Mouse (Mus musculus): Measurements from ENCODE around the gene Cx3cr1. TPM values are rescaled to one million over a fixed set of nuclear protein-coding genes. Genes with fewer than 3 reads are reported as not detected.

Cx3cr1 gene
- polyA plus RNA-seq, 1 experiment: 0.04 TPM

DNA sequence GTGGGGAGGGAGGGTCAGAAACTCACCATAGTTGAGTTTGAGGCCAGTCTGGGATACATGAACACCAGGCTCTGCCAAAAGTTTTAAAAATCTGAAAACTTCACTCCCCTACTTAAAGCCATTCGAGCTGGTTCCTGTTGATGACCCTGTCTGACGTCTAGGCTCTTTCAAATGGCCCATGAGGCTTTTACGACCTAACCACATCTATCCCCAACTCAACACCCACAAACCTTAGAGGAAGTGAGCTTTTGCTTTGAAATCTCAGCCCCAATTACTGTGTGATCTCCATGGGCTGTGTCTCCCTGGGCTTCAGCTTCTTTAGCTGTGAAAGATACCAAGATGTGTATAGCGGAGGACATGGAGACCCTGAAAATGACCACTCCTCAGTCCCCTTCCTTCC, 131.2 kb downstream of the Cx3cr1 start:
- no peak for TF ChIP-seq CTCF (IDR thresholded peaks at IDR 0.05; ENCODE audit: control insufficient read depth, insufficient read depth, insufficient read length)
- no peak for TF ChIP-seq MAX (IDR thresholded peaks at IDR 0.05)
- no peak for TF ChIP-seq USF1 (IDR thresholded peaks at IDR 0.05; ENCODE audit: low read depth)
- no peak for TF ChIP-seq MYOD1 (IDR thresholded peaks at IDR 0.05; ENCODE audit: control insufficient read depth, insufficient read length, low read depth)
- no peak for TF ChIP-seq CEBPB (IDR thresholded peaks at IDR 0.05; ENCODE audit: low read depth)
- no peak for TF ChIP-seq FOSL1 (IDR thresholded peaks at IDR 0.05; ENCODE audit: insufficient read depth, low read length, poor library complexity, severe bottlenecking)
- TF ChIP-seq MYOG (IDR thresholded peaks at IDR 0.05; ENCODE audit: control insufficient read depth, extremely low read depth, insufficient read length): no peak
- Histone ChIP-seq H3K79me3 (ENCODE audit: low read depth) (no peaks in the 10 kb centered on the region), H3K4me3 (ENCODE audit: insufficient read depth, poor library complexity, severe bottlenecking) (no peak overlapping the region), H3ac (ENCODE audit: control insufficient read depth, insufficient read length, low read depth) (no peak overlapping the region), H3K79me2 (ENCODE audit: control insufficient read depth, insufficient read depth) (peaks cover 8% of the 10 kb centered on the region), H3K36me3 (ENCODE audit: control insufficient read depth, insufficient read depth) (no peaks in the 10 kb centered on the region), H3K27me3 (ENCODE audit: control insufficient read depth, insufficient read depth, insufficient read length) (no peaks in the 10 kb centered on the region)

DNA sequence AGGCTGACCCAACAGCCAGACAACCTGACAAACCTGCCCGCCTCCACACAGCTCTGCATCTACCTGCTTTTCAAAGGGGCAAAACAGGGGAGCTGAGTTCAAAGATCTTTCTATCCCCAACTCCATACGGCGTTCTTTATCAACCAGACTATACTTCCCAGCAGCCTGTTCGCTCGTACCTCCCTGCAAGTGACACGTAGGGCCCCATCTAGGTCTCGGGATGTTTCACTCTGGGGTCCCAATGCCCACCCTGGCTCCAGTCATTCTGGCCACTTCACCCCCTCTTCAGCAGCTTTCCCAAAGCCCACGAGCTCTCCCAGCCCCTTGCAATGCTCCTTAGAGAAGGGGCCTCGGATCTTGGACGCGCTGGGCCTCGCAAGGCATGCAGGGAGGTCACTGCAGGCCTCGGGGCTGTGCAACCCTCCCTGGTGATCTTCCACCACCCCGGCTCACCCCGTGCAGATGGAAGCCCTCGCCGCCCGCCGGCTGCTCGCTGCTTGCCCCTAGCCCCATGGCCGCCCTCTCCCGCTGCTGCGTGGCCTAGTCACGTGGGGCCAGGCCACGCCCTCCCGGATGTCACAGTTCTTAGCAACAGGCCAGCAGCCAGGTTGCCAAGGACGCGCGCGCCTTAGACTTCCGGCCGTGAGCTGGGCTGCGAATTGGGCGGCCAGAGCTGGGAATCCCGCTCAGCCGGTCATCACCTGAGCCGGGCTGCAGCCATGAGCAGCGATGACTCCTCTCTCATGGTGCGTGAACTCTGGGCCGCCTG, 132.5 kb downstream of the Cx3cr1 start, which contains the start of the genes Gorasp1 and Ttc21a:
Gene Gorasp1, minus strand, starts transcription at position 561 of the 769 bp plus-strand sequence.
Gene Ttc21a, plus strand, starts transcription at position 602 of the 769 bp plus-strand sequence.
- Histone ChIP-seq H3K79me3 (ENCODE audit: low read depth) (no peaks in the 10 kb centered on the region), H3K27me3 (ENCODE audit: control insufficient read depth, insufficient read depth, insufficient read length) (no peaks in the 10 kb centered on the region), H3K36me3 (ENCODE audit: control insufficient read depth, insufficient read depth) (no peaks in the 10 kb centered on the region), H3K4me3 (ENCODE audit: insufficient read depth, poor library complexity, severe bottlenecking) (peak within 1 kb of the TSS; percentile 57), H3ac (ENCODE audit: control insufficient read depth, insufficient read length, low read depth) (peak within 1 kb of the TSS; percentile 90), H3K79me2 (ENCODE audit: control insufficient read depth, insufficient read depth) (peaks cover 8% of the 10 kb centered on the region)
- TF ChIP-seq MAX (IDR thresholded peaks at IDR 0.05): peak; percentile 82
- no peak for TF ChIP-seq MYOG (IDR thresholded peaks at IDR 0.05; ENCODE audit: control insufficient read depth, extremely low read depth, insufficient read length)
- no peak for TF ChIP-seq CEBPB (IDR thresholded peaks at IDR 0.05; ENCODE audit: low read depth)
- no peak for TF ChIP-seq FOSL1 (IDR thresholded peaks at IDR 0.05; ENCODE audit: insufficient read depth, low read length, poor library complexity, severe bottlenecking)
- no peak for TF ChIP-seq MYOD1 (IDR thresholded peaks at IDR 0.05; ENCODE audit: control insufficient read depth, insufficient read length, low read depth)
- TF ChIP-seq USF1 (IDR thresholded peaks at IDR 0.05; ENCODE audit: low read depth): peak; percentile 94
- TF ChIP-seq CTCF (IDR thresholded peaks at IDR 0.05; ENCODE audit: control insufficient read depth, insufficient read depth, insufficient read length): no peak

DNA sequence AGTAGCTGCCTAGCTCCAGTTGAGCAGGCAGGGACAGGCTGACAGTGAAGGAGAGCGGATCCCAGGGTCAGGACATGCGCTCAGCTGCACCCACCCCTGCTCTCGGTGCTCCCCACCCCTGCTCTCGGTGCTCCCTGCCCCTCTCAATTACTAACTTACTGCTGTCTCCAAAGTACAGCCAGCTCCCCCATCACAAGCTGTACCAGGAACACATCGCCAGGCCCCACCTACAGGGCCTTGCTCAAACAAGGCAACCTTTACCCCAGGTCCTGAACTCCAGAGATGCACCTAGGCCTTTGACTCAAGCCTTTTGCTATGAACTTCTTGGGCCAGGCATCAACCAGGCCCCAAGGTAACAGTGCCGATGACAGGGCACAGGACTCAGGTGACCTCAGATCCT, 136.0 kb downstream of the Cx3cr1 start:
- H3K4me3 ChIP-seq (ENCODE audit: insufficient read depth, poor library complexity, severe bottlenecking): no peak overlapping the region
- H3ac ChIP-seq (ENCODE audit: control insufficient read depth, insufficient read length, low read depth): no peak overlapping the region
- H3K27me3 ChIP-seq (ENCODE audit: control insufficient read depth, insufficient read depth, insufficient read length): no peaks in the 10 kb centered on the region
- peaks cover 6% of the 10 kb centered on the region for H3K36me3 ChIP-seq (ENCODE audit: control insufficient read depth, insufficient read depth)
- peaks cover 8% of the 10 kb centered on the region for H3K79me2 ChIP-seq (ENCODE audit: control insufficient read depth, insufficient read depth)
- TF ChIP-seq USF1 (IDR thresholded peaks at IDR 0.05; ENCODE audit: low read depth): no peak
- TF ChIP-seq MAX (IDR thresholded peaks at IDR 0.05): no peak
- no peak for TF ChIP-seq MYOD1 (IDR thresholded peaks at IDR 0.05; ENCODE audit: control insufficient read depth, insufficient read length, low read depth)
- TF ChIP-seq FOSL1 (IDR thresholded peaks at IDR 0.05; ENCODE audit: insufficient read depth, low read length, poor library complexity, severe bottlenecking): no peak
- no peak for TF ChIP-seq CTCF (IDR thresholded peaks at IDR 0.05; ENCODE audit: control insufficient read depth, insufficient read depth, insufficient read length)
- no peak for TF ChIP-seq CEBPB (IDR thresholded peaks at IDR 0.05; ENCODE audit: low read depth)
- no peak for TF ChIP-seq MYOG (IDR thresholded peaks at IDR 0.05; ENCODE audit: control insufficient read depth, extremely low read depth, insufficient read length)
- no peaks in the 10 kb centered on the region for H3K79me3 ChIP-seq (ENCODE audit: low read depth)

DNA sequence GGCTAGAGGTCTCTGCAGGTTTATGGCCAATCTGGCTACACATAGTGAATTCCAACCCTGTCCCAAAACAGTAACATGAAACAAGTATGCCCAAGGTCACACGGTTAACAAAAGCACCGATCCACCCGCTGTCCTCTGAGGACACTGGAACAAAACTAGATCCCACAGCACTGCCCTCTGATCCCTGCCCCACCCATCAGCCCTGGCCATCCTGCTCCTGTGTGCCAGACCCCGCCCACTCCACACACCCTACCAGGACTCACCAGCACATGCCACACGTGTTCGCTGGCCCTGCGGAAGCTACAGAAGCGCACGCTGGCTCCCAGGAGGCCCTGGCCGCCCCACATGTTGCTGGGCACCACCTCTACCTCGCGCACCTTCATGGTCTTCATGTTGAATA, 137.3 kb downstream of the Cx3cr1 start:
- Histone ChIP-seq H3K79me3 (ENCODE audit: low read depth) (no peaks in the 10 kb centered on the region), H3K4me3 (ENCODE audit: insufficient read depth, poor library complexity, severe bottlenecking) (no peak overlapping the region), H3ac (ENCODE audit: control insufficient read depth, insufficient read length, low read depth) (no peak overlapping the region), H3K79me2 (ENCODE audit: control insufficient read depth, insufficient read depth) (peaks cover 8% of the 10 kb centered on the region), H3K27me3 (ENCODE audit: control insufficient read depth, insufficient read depth, insufficient read length) (no peaks in the 10 kb centered on the region), H3K36me3 (ENCODE audit: control insufficient read depth, insufficient read depth) (peaks cover 6% of the 10 kb centered on the region)
- TF ChIP-seq MYOG (IDR thresholded peaks at IDR 0.05; ENCODE audit: control insufficient read depth, extremely low read depth, insufficient read length) (no peak), MAX (IDR thresholded peaks at IDR 0.05) (no peak), FOSL1 (IDR thresholded peaks at IDR 0.05; ENCODE audit: insufficient read depth, low read length, poor library complexity, severe bottlenecking) (no peak), CEBPB (IDR thresholded peaks at IDR 0.05; ENCODE audit: low read depth) (no peak), CTCF (IDR thresholded peaks at IDR 0.05; ENCODE audit: control insufficient read depth, insufficient read depth, insufficient read length) (no peak), MYOD1 (IDR thresholded peaks at IDR 0.05; ENCODE audit: control insufficient read depth, insufficient read length, low read depth) (no peak), USF1 (IDR thresholded peaks at IDR 0.05; ENCODE audit: low read depth) (no peak)

DNA sequence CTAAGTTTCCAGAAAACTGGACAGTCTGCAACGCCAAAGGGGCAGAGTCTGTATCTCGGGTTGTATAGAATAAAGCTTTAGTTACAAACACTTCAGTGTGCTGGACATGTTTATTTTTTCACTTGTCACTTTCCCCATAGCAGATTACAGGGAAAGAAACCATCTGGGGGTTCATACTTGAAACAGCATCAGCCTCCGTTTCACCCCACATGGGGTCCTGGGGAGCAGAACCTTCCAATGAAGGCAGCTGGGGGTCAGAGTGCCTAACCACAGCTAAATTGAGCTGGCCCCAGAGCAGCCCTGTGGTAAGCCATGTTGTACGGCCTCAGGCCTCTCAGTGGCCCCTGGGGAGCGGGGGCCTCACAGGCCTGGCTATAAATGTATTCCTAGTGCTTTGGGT, 143.2 kb downstream of the Cx3cr1 start:
- Histone ChIP-seq H3K79me3 (ENCODE audit: low read depth) (no peaks in the 10 kb centered on the region), H3K36me3 (ENCODE audit: control insufficient read depth, insufficient read depth) (peaks cover 31% of the 10 kb centered on the region), H3ac (ENCODE audit: control insufficient read depth, insufficient read length, low read depth) (no peak overlapping the region), H3K27me3 (ENCODE audit: control insufficient read depth, insufficient read depth, insufficient read length) (no peaks in the 10 kb centered on the region), H3K4me3 (ENCODE audit: insufficient read depth, poor library complexity, severe bottlenecking) (no peak overlapping the region), H3K79me2 (ENCODE audit: control insufficient read depth, insufficient read depth) (no peaks in the 10 kb centered on the region)
- TF ChIP-seq USF1 (IDR thresholded peaks at IDR 0.05; ENCODE audit: low read depth) (no peak), MYOD1 (IDR thresholded peaks at IDR 0.05; ENCODE audit: control insufficient read depth, insufficient read length, low read depth) (no peak)
